Mouse (Mus musculus): ENCODE results near the gene Ppt1. TPM values are rescaled to one million over a fixed set of nuclear protein-coding genes. Genes with fewer than 3 reads are reported as not detected.

Ppt1 gene
- total and polyA plus RNA-seq, 2 experiments = 15.3 to 16.6 TPM

- DNase-seq (ENCODE audit: extremely low read depth, low read depth, low spot score) = peak; percentile 60
- H3K36me3 ChIP-seq (ENCODE audit: control insufficient read depth, insufficient read depth, low read length) = no peaks in the 10 kb centered on the region
- H3K27me3 ChIP-seq (ENCODE audit: control insufficient read depth, insufficient read depth, low read length) = no peaks in the 10 kb centered on the region
- WGBS = 15% methylated on average over 5 of the region's 5 CpGs
- no peak overlapping the region for H3K9ac ChIP-seq (ENCODE audit: low read depth, low read length)
- no peaks in the 10 kb centered on the region for H3K79me2 ChIP-seq (ENCODE audit: control insufficient read depth, insufficient read depth, low read length)
- no peaks in the 10 kb centered on the region for H3K4me1 ChIP-seq (ENCODE audit: control insufficient read depth, insufficient read depth, low read length)
- no peak overlapping the region for H3K4me3 ChIP-seq (ENCODE audit: insufficient read depth, low read depth, low read length)
- no peak overlapping the region for H3K27ac ChIP-seq (replicated peaks; ENCODE audit: insufficient read depth, low read depth, low read length)
- TF ChIP-seq POLR2A (IDR thresholded peaks at IDR 0.05; ENCODE audit: extremely low read depth, insufficient read depth, low read length) = no peak
- peak; percentile 67; the same call in 1 of the 2 replicates for TF ChIP-seq CTCF (IDR thresholded peaks at IDR 0.05; ENCODE audit: low read depth, low read length)
These were observed 62.3 kb downstream of the Ppt1 start for GRCm38 (mm10) chr4:122898313-122898712.

- no peak for DNase-seq (ENCODE audit: extremely low read depth, low read depth, low spot score)
- 21% methylated on average over 6 of the region's 6 CpGs for WGBS
- no peaks in the 10 kb centered on the region for H3K36me3 ChIP-seq (ENCODE audit: control insufficient read depth, insufficient read depth, low read length)
- no peaks in the 10 kb centered on the region for H3K79me2 ChIP-seq (ENCODE audit: control insufficient read depth, insufficient read depth, low read length)
- H3K27ac ChIP-seq (replicated peaks; ENCODE audit: insufficient read depth, low read depth, low read length) = no peak overlapping the region
- no peaks in the 10 kb centered on the region for H3K27me3 ChIP-seq (ENCODE audit: control insufficient read depth, insufficient read depth, low read length)
- H3K4me3 ChIP-seq (ENCODE audit: insufficient read depth, low read depth, low read length) = no peak overlapping the region
- H3K9ac ChIP-seq (ENCODE audit: low read depth, low read length) = no peak overlapping the region
- no peaks in the 10 kb centered on the region for H3K4me1 ChIP-seq (ENCODE audit: control insufficient read depth, insufficient read depth, low read length)
- TF ChIP-seq POLR2A (IDR thresholded peaks at IDR 0.05; ENCODE audit: extremely low read depth, insufficient read depth, low read length) = no peak
- peak; percentile 73 for TF ChIP-seq CTCF (IDR thresholded peaks at IDR 0.05; ENCODE audit: low read depth, low read length)
These were observed 66.1 kb downstream of the Ppt1 start for GRCm38 (mm10) chr4:122902156-122902555.

- H3K27me3 ChIP-seq (ENCODE audit: control insufficient read depth, insufficient read depth, low read length) = no peaks in the 10 kb centered on the region
- no peaks in the 10 kb centered on the region for H3K4me1 ChIP-seq (ENCODE audit: control insufficient read depth, insufficient read depth, low read length)
- H3K27ac ChIP-seq (replicated peaks; ENCODE audit: insufficient read depth, low read depth, low read length) = no peak overlapping the region
- H3K9ac ChIP-seq (ENCODE audit: low read depth, low read length) = no peak overlapping the region
- 90% methylated on average over 3 of the region's 3 CpGs for WGBS
- no peaks in the 10 kb centered on the region for H3K36me3 ChIP-seq (ENCODE audit: control insufficient read depth, insufficient read depth, low read length)
- no peak for DNase-seq (ENCODE audit: extremely low read depth, low read depth, low spot score)
- TF ChIP-seq POLR2A (IDR thresholded peaks at IDR 0.05; ENCODE audit: extremely low read depth, insufficient read depth, low read length) = no peak
- TF ChIP-seq CTCF (IDR thresholded peaks at IDR 0.05; ENCODE audit: low read depth, low read length) = no peak
- no peak overlapping the region for H3K4me3 ChIP-seq (ENCODE audit: insufficient read depth, low read depth, low read length)
- H3K79me2 ChIP-seq (ENCODE audit: control insufficient read depth, insufficient read depth, low read length) = no peaks in the 10 kb centered on the region
These were observed 67.7 kb downstream of the Ppt1 start for GRCm38 (mm10) chr4:122903709-122904108.

- Histone ChIP-seq H3K27me3 (ENCODE audit: control insufficient read depth, insufficient read depth, low read length) (no peaks in the 10 kb centered on the region), H3K79me2 (ENCODE audit: control insufficient read depth, insufficient read depth, low read length) (no peaks in the 10 kb centered on the region), H3K4me3 (ENCODE audit: insufficient read depth, low read depth, low read length) (no peak overlapping the region), H3K9ac (ENCODE audit: low read depth, low read length) (no peak overlapping the region), H3K4me1 (ENCODE audit: control insufficient read depth, insufficient read depth, low read length) (no peaks in the 10 kb centered on the region), H3K36me3 (ENCODE audit: control insufficient read depth, insufficient read depth, low read length) (no peaks in the 10 kb centered on the region), H3K27ac (replicated peaks; ENCODE audit: insufficient read depth, low read depth, low read length) (no peak overlapping the region)
- no peak for TF ChIP-seq POLR2A (IDR thresholded peaks at IDR 0.05; ENCODE audit: extremely low read depth, insufficient read depth, low read length)
- no peak for TF ChIP-seq CTCF (IDR thresholded peaks at IDR 0.05; ENCODE audit: low read depth, low read length)
- no peak for DNase-seq (ENCODE audit: extremely low read depth, low read depth, low spot score)
- WGBS = 80% methylated on average over 10 of the region's 10 CpGs
These were observed 69.3 kb downstream of the Ppt1 start for GRCm38 (mm10) chr4:122905359-122905758.

Other genes starting within 250 kb of the Ppt1 start
- gene 9530002B09Rik, start 147.0 kb upstream of the Ppt1 start, total RNA-seq (2014; rRNA removed) = not detected in 2 replicates
- gene 9530002B09Rik, start 147.0 kb upstream of the Ppt1 start, polyA plus RNA-seq (2012; rRNA removed) = not detected in 2 replicates
- 52.6 and 55.7 TPM in 2 replicates for gene Cap1, start 49.8 kb downstream of the Ppt1 start, total RNA-seq (2014; rRNA removed)
- gene Cap1, start 49.8 kb downstream of the Ppt1 start, polyA plus RNA-seq (2012; rRNA removed) = 33.7 and 38.2 TPM in 2 replicates
- gene Mfsd2a, start 124.9 kb downstream of the Ppt1 start, total RNA-seq (2014; rRNA removed) = 40.6 and 44.0 TPM in 2 replicates
- 32.8 and 62.5 TPM in 2 replicates for gene Mfsd2a, start 124.9 kb downstream of the Ppt1 start, polyA plus RNA-seq (2012; rRNA removed)
- gene Mycl, start 159.4 kb downstream of the Ppt1 start, total RNA-seq (2014; rRNA removed) = 7.0 and 7.6 TPM in 2 replicates
- 3.3 and 3.6 TPM in 2 replicates for gene Mycl, start 159.4 kb downstream of the Ppt1 start, polyA plus RNA-seq (2012; rRNA removed)
- gene Trit1, start 180.4 kb downstream of the Ppt1 start, total RNA-seq (2014; rRNA removed) = 9.2 and 11.2 TPM in 2 replicates
- 3.2 and 4.3 TPM in 2 replicates for gene Trit1, start 180.4 kb downstream of the Ppt1 start, polyA plus RNA-seq (2012; rRNA removed)

All from liver, adult 2 months (tissue).